Mouse (Mus musculus) c-Kit-positive CD71-negative TER-119-negative erythroid progenitor cells, embryonic 14.5 days (primary cell): ENCODE measurements around the gene Gnl3l.

Source experiments
- DNase-seq: peaks from one replicate; pipeline ENCODE4 v3.0.0-alpha.2; 2013; ENCODE audit warnings: low read depth

Gnl3l gene

GRCm38 (mm10) chrX:150956522-150957300, 60.4 kb downstream of the Gnl3l start:
- peak; percentile 38 for DNase-seq

DNA sequence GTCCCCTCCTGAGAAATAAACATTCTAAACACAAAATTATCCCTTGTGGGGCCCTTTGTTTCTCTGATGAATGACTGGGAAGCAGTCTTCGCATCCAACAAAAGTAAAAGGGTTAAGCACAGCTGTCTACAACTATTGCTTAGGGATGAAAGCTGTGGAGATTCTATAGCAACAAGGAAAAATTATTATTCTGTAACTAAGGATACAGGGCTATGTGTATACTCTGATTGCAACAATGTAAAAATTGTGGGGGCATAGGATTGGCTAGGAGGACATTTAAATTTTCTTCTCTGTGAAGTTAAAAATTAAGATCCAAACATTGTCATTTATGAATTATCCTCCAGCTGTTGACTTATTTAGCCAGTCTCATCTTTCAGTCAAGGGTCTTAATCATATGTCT, 61.1 kb downstream of the Gnl3l start:
- no peak for DNase-seq

DNA sequence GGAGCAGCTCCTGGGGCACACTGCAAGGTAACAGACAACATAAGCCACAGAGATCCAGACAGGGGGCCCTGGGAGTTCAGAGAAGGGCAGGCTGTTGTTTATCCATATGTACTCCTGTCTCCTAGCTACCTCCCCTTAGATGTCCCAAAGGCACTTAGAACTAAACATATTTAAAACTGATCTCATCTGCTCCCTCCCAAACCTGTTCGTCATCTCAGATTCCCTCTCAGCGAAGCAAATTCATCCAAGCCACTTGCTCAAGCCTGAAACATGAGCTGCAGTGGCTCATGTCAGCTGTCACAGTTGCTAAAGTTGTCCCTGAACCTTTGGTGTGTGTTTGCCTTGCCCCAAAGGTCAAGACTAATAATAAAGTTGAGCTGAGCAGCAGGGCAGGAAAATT, 61.7 kb downstream of the Gnl3l start:
- DNase-seq = no peak

- no peak for DNase-seq
Measured at GRCm38 (mm10) chrX:150954721-150955120, 62.4 kb downstream of the Gnl3l start.
